Mouse (Mus musculus): ENCODE measurements around the gene Galnt10.

GRCm38 (mm10) chr11:57753538-57754203 lies 108.4 kb downstream of the Galnt10 start:
- TF ChIP-seq CTCF (IDR thresholded peaks at IDR 0.05) = no peak
- TF ChIP-seq EP300 (IDR thresholded peaks at IDR 0.05; ENCODE audit: insufficient read depth, low read depth, low read length) = no peak
- TF ChIP-seq POLR2A (IDR thresholded peaks at IDR 0.05; ENCODE audit: insufficient read depth, low read depth, low read length) = no peak

All from heart, adult 2 months (tissue).